Mouse (Mus musculus): Measurements from ENCODE around the gene AC124502.3. TPM values are rescaled to one million over a fixed set of nuclear protein-coding genes. Genes with fewer than 3 reads are reported as not detected.

The AC124502.3 gene
- polyA plus RNA-seq, 2 experiments = 0.13 to 0.29 TPM

GRCm38 (mm10) chr19:5092083-5092482 lies 53.4 kb downstream of the AC124502.3 start:
- no peak overlapping the region for H3K4me2 ChIP-seq (ENCODE audit: low read depth)
- DNase-seq (ENCODE audit: low read depth in 3 of 3, low spot score in 3 of 3) (no peak), ATAC-seq (ENCODE audit: insufficient read depth) (no peak)
- H3K4me3 ChIP-seq (ENCODE audit: insufficient read depth in 1 of 2, low read depth in 2 of 2, low read length in 2 of 2) = no peak overlapping the region
- no peaks in the 10 kb centered on the region for H3K9me3 ChIP-seq (ENCODE audit: control insufficient read depth, low read length)
- H3K27me3 ChIP-seq (ENCODE audit: control insufficient read depth, insufficient read depth, low read length) = no peaks in the 10 kb centered on the region; the same call in 1 of the 2 replicates
- H3K4me1 ChIP-seq (replicated peaks; ENCODE audit: control insufficient read depth in 2 of 2, insufficient read depth in 2 of 2, low read length in 1 of 2) = peaks cover 10 to 19% of the 10 kb centered on the region in 2 experiments
- no peak overlapping the region for H3K9ac ChIP-seq (replicated peaks)
- H3K27ac ChIP-seq = no peak overlapping the region
- no peaks in the 10 kb centered on the region for H3K36me3 ChIP-seq (replicated peaks; ENCODE audit: control insufficient read depth, insufficient read depth, low read depth)
- WGBS (ENCODE audit: insufficient replicate concordance) = 90% methylated on average over 10 of the region's 10 CpGs
- TF ChIP-seq CTCF (IDR thresholded peaks at IDR 0.05; ENCODE audit: low read depth) (no peak), EP300 (IDR thresholded peaks at IDR 0.05; ENCODE audit: low read depth) (no peak)

- WGBS (ENCODE audit: insufficient replicate concordance) = 63% methylated on average over 12 of the region's 12 CpGs
- Histone ChIP-seq H3K4me1 (replicated peaks; ENCODE audit: control insufficient read depth in 2 of 2, insufficient read depth in 2 of 2, low read length in 1 of 2) (peaks cover 7 to 17% of the 10 kb centered on the region in 2 experiments), H3K4me3 (ENCODE audit: insufficient read depth in 1 of 2, low read depth in 2 of 2, low read length in 2 of 2) (no peak overlapping the region), H3K36me3 (replicated peaks; ENCODE audit: control insufficient read depth, insufficient read depth, low read depth) (no peaks in the 10 kb centered on the region), H3K27ac (no peak overlapping the region), H3K27me3 (ENCODE audit: control insufficient read depth, insufficient read depth, low read length) (no peaks in the 10 kb centered on the region; the same call in none of the 2 replicates), H3K9me3 (ENCODE audit: control insufficient read depth, low read length) (no peaks in the 10 kb centered on the region), H3K9ac (replicated peaks) (no peak overlapping the region), H3K4me2 (ENCODE audit: low read depth) (no peak overlapping the region)
- no peak for TF ChIP-seq EP300 (IDR thresholded peaks at IDR 0.05; ENCODE audit: low read depth)
- no peak for TF ChIP-seq CTCF (IDR thresholded peaks at IDR 0.05; ENCODE audit: low read depth)
- no peak for ATAC-seq (ENCODE audit: insufficient read depth)
- DNase-seq (ENCODE audit: low read depth in 3 of 3, low spot score in 3 of 3) = no peak
Measured at GRCm38 (mm10) chr19:5093481-5094242, 55.0 kb downstream of the AC124502.3 start.

- Histone ChIP-seq H3K27me3 (ENCODE audit: control insufficient read depth, insufficient read depth, low read length) (no peaks in the 10 kb centered on the region; the same call in none of the 2 replicates), H3K36me3 (replicated peaks; ENCODE audit: control insufficient read depth, insufficient read depth, low read depth) (no peaks in the 10 kb centered on the region), H3K4me1 (replicated peaks; ENCODE audit: control insufficient read depth in 2 of 2, insufficient read depth in 2 of 2, low read length in 1 of 2) (peaks cover 4 to 13% of the 10 kb centered on the region in 2 experiments), H3K27ac (no peak overlapping the region), H3K9me3 (ENCODE audit: control insufficient read depth, low read length) (no peaks in the 10 kb centered on the region), H3K4me3 (ENCODE audit: insufficient read depth in 1 of 2, low read depth in 2 of 2, low read length in 2 of 2) (no peak overlapping the region), H3K9ac (replicated peaks) (no peak overlapping the region), H3K4me2 (ENCODE audit: low read depth) (no peak overlapping the region)
- ATAC-seq (ENCODE audit: insufficient read depth) (peak; percentile 69), DNase-seq (ENCODE audit: low read depth in 3 of 3, low spot score in 3 of 3) (peak; percentile 68 to 72 (median 69))
- TF ChIP-seq EP300 (IDR thresholded peaks at IDR 0.05; ENCODE audit: low read depth) (no peak), CTCF (IDR thresholded peaks at IDR 0.05; ENCODE audit: low read depth) (peak; percentile 94)
- WGBS (ENCODE audit: insufficient replicate concordance) = under 1% methylated on average over 21 of the region's 21 CpGs
Measured at GRCm38 (mm10) chr19:5094243-5094632, 55.5 kb downstream of the AC124502.3 start.

GRCm38 (mm10) chr19:5094746-5095417 lies 56.2 kb downstream of the AC124502.3 start:
- no peaks in the 10 kb centered on the region; the same call in none of the 2 replicates for H3K27me3 ChIP-seq (ENCODE audit: control insufficient read depth, insufficient read depth, low read length)
- TF ChIP-seq EP300 (IDR thresholded peaks at IDR 0.05; ENCODE audit: low read depth) = no peak
- TF ChIP-seq CTCF (IDR thresholded peaks at IDR 0.05; ENCODE audit: low read depth) = no peak
- H3K9me3 ChIP-seq (ENCODE audit: control insufficient read depth, low read length) = no peaks in the 10 kb centered on the region
- no peak overlapping the region for H3K9ac ChIP-seq (replicated peaks)
- ATAC-seq (ENCODE audit: insufficient read depth) (no peak), DNase-seq (ENCODE audit: low read depth in 3 of 3, low spot score in 3 of 3) (no peak)
- H3K36me3 ChIP-seq (replicated peaks; ENCODE audit: control insufficient read depth, insufficient read depth, low read depth) = no peaks in the 10 kb centered on the region; the same call in 1 of the 2 replicates
- H3K4me2 ChIP-seq (ENCODE audit: low read depth) = no peak overlapping the region
- no peak overlapping the region for H3K27ac ChIP-seq
- no peak overlapping the region for H3K4me3 ChIP-seq (ENCODE audit: insufficient read depth in 1 of 2, low read depth in 2 of 2, low read length in 2 of 2)
- peaks cover 4 to 13% of the 10 kb centered on the region in 2 experiments for H3K4me1 ChIP-seq (replicated peaks; ENCODE audit: control insufficient read depth in 2 of 2, insufficient read depth in 2 of 2, low read length in 1 of 2)
- 40% methylated on average over 11 of the region's 11 CpGs for WGBS (ENCODE audit: insufficient replicate concordance)

GRCm38 (mm10) chr19:5095887-5096474 lies 57.3 kb downstream of the AC124502.3 start:
- 4% methylated on average over 9 of the region's 9 CpGs for WGBS (ENCODE audit: insufficient replicate concordance)

More at GRCm38 (mm10) chr19:5095887-5096474, 57.3 kb downstream of the AC124502.3 start:
- DNase-seq (ENCODE audit: low read depth in 3 of 3, low spot score in 3 of 3) (no peak), ATAC-seq (ENCODE audit: insufficient read depth) (no peak)
- Histone ChIP-seq H3K9ac (replicated peaks) (no peak overlapping the region), H3K4me2 (ENCODE audit: low read depth) (no peak overlapping the region), H3K4me3 (ENCODE audit: insufficient read depth in 1 of 2, low read depth in 2 of 2, low read length in 2 of 2) (no peak overlapping the region), H3K36me3 (replicated peaks; ENCODE audit: control insufficient read depth, insufficient read depth, low read depth) (peaks cover 3% of the 10 kb centered on the region), H3K27me3 (ENCODE audit: control insufficient read depth, insufficient read depth, low read length) (no peaks in the 10 kb centered on the region; the same call in none of the 2 replicates), H3K27ac (no peak overlapping the region), H3K9me3 (ENCODE audit: control insufficient read depth, low read length) (no peaks in the 10 kb centered on the region), H3K4me1 (replicated peaks; ENCODE audit: control insufficient read depth in 2 of 2, insufficient read depth in 2 of 2, low read length in 1 of 2) (peaks cover 4 to 13% of the 10 kb centered on the region in 2 experiments)
- no peak for TF ChIP-seq EP300 (IDR thresholded peaks at IDR 0.05; ENCODE audit: low read depth)
- TF ChIP-seq CTCF (IDR thresholded peaks at IDR 0.05; ENCODE audit: low read depth) = no peak

Measured in liver, embryonic 14.5 days (tissue).